15 mouse cellular contexts compared by ENCODE assay signal in the genomic region with DNA sequence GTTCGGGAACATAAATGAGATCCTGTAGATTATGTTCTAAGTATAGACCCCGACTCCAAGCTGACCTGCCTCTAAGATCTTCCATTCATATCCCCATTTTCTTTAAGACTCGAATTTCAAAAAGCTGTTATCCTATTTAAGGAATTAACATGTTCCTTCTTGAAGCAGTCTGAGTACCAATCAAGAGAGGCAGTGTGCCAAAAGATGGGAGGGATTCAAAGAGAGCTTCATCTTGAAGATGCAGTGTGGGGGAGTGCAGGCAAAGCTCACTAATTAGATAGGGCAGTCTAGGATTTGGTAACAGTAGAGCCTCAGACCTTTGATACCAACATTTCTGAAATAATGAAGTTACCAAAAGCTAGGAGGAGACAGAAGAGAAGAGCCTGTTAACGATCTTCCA.
"Had no signal": no experiment of that assay in that cellular context is flagged by ENCODE, and none has a peak within 500 bp of the region (broad histone marks: within the 10 kb centered on the region; RNA-seq: fewer than 3 reads in every experiment).

No protein-coding gene starts in this region.

- DNase-seq: gastrocnemius, postnatal 14 days; gastrocnemius, postnatal 36 days; heart, adult 2 months; heart, postnatal 14 days; heart, postnatal 36 days; kidney, adult 11 months; kidney, adult 2 months; kidney, adult 9 months; kidney, postnatal 10 days; layer of hippocampus, adult 9-11 months; layer of hippocampus, postnatal 36 days; left cerebral cortex, postnatal 4 days had no signal

- ATAC-seq: hindbrain, postnatal 0 days; intestine, embryonic 16.5 days; liver, embryonic 12.5 days had no signal
